Mouse (Mus musculus) E14TG2a.4 (cell line): ENCODE data around the gene Stum.

Experiments used
- H3K27me3 ChIP-seq: 2 replicates; pipeline ENCODE4 v1.6.1; 2014; ENCODE audit warnings: low read length, control low read depth; ENCODE audit not compliant: insufficient read depth
- H3K36me3 ChIP-seq: 2 replicates; pipeline ENCODE4 v1.6.1; 2014; ENCODE audit warnings: low read length, control low read depth; ENCODE audit not compliant: insufficient read depth
- H3K4me1 ChIP-seq: replicated peaks from 2 replicates; pipeline ENCODE4 v1.6.1; 2014; ENCODE audit warnings: low read depth, low read length, control low read depth
- H3K4me3 ChIP-seq: replicated peaks from 2 replicates; pipeline ENCODE4 v1.5.1; 2014; ENCODE audit warnings: mild to moderate bottlenecking, low read length
- H3K9me3 ChIP-seq: 2 replicates; pipeline ENCODE4 v1.6.1; 2014; ENCODE audit warnings: low read length, control low read depth
- CTCF ChIP-seq: conservative IDR thresholded peaks from 2 replicates; pipeline ENCODE4 v1.5.1; 2014; ENCODE audit warnings: low read length
- NANOG ChIP-seq: IDR thresholded peaks from 2 replicates; pipeline ENCODE4 v1.6.1; 2014; ENCODE audit warnings: borderline replicate concordance, low read length, mixed read lengths
- POU5F1 ChIP-seq: IDR thresholded peaks from 2 replicates; pipeline ENCODE4 v1.6.1; 2014; ENCODE audit warnings: low read length, borderline replicate concordance

The Stum gene

GRCm38 (mm10) chr1:180458680-180459079 lies 24.6 kb downstream of the Stum start:
- no peak for TF ChIP-seq POU5F1
- TF ChIP-seq NANOG = no peak
- TF ChIP-seq CTCF = no peak
- Histone ChIP-seq H3K36me3 (no peaks in the 10 kb centered on the region), H3K9me3 (no peaks in the 10 kb centered on the region), H3K4me1 (peaks cover 21% of the 10 kb centered on the region), H3K4me3 (no peak overlapping the region), H3K27me3 (peaks cover 29% of the 10 kb centered on the region)

DNA sequence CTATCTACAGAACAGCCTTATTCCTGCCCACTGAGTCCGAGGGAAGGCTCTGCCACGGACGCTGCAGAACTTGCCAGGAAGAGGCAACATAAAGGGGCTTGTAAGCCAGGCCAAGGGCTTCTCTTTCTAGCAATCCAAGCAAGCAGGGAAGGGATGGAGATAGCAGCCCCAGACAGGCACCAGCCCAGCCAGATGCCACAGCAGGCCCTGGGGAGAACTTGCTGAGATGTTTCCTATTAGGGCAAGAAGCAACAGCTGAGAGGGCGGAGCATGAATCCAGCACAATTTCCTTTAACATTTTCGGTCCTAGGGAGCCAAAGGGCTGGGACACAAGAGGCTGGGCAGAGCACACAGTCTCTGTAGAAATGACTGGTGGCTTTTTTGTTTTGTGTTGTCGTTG lies 25.0 kb downstream of the Stum start:
- H3K4me3 ChIP-seq = no peak overlapping the region
- peaks cover 27% of the 10 kb centered on the region for H3K27me3 ChIP-seq
- no peaks in the 10 kb centered on the region for H3K9me3 ChIP-seq
- TF ChIP-seq NANOG = no peak
- no peaks in the 10 kb centered on the region for H3K36me3 ChIP-seq
- peaks cover 21% of the 10 kb centered on the region for H3K4me1 ChIP-seq

DNA sequence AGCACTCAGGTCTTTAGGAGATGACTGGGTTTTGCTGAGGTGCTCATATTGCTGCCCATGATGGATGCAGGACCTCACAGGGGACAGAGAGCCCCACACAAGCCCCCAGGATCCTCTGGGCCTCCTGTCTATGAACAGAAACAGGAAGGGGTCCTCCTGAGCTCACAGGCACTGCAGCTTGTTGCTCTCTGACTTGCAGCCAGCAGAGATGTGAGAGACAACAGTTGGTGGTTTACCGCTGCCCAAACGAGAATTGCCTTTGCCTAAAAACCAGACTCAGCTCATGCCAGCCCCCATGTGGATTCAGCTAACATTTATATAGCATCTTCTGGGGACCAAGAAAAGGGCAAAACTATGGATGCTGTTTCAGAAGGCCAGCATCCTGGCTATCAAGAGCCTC lies 33.7 kb downstream of the Stum start:
- TF ChIP-seq CTCF (no peak), POU5F1 (no peak), NANOG (no peak)
- H3K27me3 ChIP-seq = peaks cover 38% of the 10 kb centered on the region
- peaks cover 11% of the 10 kb centered on the region for H3K4me1 ChIP-seq
- H3K36me3 ChIP-seq = no peaks in the 10 kb centered on the region
- H3K9me3 ChIP-seq = no peaks in the 10 kb centered on the region
- H3K4me3 ChIP-seq = no peak overlapping the region

DNA sequence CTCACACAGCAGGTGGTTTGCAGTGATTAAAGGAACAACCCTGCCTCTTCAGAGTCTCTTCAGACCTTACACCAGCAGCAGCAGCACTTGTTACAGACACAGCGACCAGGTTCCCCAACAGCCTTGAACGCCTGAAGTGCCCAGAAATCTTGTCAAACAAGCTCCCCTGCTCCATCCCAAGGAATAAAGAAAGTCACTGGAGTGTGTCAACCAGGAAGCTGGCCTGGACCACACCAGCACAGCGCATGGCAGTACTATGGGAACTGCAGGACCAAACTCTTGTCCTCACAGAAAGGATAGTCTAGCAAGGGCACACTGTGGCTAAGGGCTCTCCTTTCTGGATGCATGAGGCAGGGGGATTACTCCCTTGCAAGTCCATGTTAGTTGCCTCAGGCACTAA lies 38.9 kb downstream of the Stum start:
- no peak for TF ChIP-seq NANOG
- no peak for TF ChIP-seq POU5F1
- no peak for TF ChIP-seq CTCF
- no peaks in the 10 kb centered on the region for H3K9me3 ChIP-seq
- no peak overlapping the region for H3K4me3 ChIP-seq
- peaks cover 10% of the 10 kb centered on the region for H3K4me1 ChIP-seq
- H3K27me3 ChIP-seq = peaks cover 36% of the 10 kb centered on the region
- no peaks in the 10 kb centered on the region for H3K36me3 ChIP-seq

- H3K27me3 ChIP-seq = peaks cover 32% of the 10 kb centered on the region
- TF ChIP-seq POU5F1 = no peak
- no peak for TF ChIP-seq CTCF
- no peak for TF ChIP-seq NANOG
- H3K36me3 ChIP-seq = no peaks in the 10 kb centered on the region
- H3K9me3 ChIP-seq = no peaks in the 10 kb centered on the region
- no peak overlapping the region for H3K4me3 ChIP-seq
- H3K4me1 ChIP-seq = peaks cover 10% of the 10 kb centered on the region
These were observed 43.8 kb downstream of the Stum start for GRCm38 (mm10) chr1:180439496-180439895.

DNA sequence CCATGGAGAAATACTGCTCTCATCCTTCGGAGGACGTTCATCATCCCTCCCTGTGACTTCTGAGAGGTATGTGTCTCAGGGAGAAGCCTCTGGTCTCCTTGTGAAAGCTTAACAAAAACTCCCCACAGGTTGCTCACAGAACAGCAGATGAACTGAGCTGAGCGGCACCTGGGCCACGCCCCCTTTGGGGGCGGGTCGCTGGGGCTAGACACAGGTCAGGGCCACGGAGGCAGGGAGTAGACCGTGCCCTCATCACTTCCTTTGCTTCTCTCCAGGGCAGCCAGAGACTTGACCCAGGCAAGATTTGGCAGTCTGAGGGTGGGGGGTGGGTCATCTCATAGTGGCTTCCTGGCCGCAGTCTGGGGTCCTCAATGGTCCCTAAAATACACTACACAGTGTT lies 48.4 kb downstream of the Stum start:
- H3K4me3 ChIP-seq = no peak overlapping the region
- no peaks in the 10 kb centered on the region for H3K9me3 ChIP-seq
- TF ChIP-seq CTCF = no peak
- no peak for TF ChIP-seq POU5F1
- no peak for TF ChIP-seq NANOG
- H3K4me1 ChIP-seq = peaks cover 21% of the 10 kb centered on the region
- peaks cover 25% of the 10 kb centered on the region for H3K27me3 ChIP-seq
- H3K36me3 ChIP-seq = no peaks in the 10 kb centered on the region

- Histone ChIP-seq H3K9me3 (no peaks in the 10 kb centered on the region), H3K36me3 (no peaks in the 10 kb centered on the region), H3K27me3 (peaks cover 22% of the 10 kb centered on the region), H3K4me3 (no peak overlapping the region), H3K4me1 (peaks cover 21% of the 10 kb centered on the region)
- TF ChIP-seq POU5F1 (no peak), CTCF (peak; percentile 56), NANOG (no peak)
These were observed 49.3 kb downstream of the Stum start for GRCm38 (mm10) chr1:180433796-180434566.

DNA sequence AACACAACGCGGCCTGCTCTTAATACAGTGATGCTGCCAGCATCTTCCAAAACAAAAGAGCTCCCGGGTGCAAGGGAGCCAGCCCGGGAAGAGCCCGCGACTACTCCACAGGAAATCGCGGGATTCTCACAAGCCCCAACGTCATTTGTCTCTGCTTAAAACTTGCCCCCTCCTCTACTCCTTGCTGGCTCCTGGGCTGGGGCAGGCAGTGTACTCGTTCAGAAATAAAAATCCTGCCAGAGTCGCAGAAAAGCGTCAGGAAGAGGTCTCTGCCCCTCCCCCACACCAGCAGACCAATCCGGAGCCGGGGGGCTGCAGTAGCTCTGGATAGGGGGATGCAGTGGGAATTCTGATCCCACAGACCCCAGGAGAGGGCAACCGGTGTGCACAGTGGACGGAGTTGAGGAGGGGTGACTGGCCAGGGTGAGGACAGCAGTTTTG lies 50.2 kb downstream of the Stum start:
- no peaks in the 10 kb centered on the region for H3K9me3 ChIP-seq
- peak overlapping the region; percentile 50; the same call in 1 of the 2 replicates for H3K4me3 ChIP-seq
- H3K36me3 ChIP-seq = no peaks in the 10 kb centered on the region
- TF ChIP-seq POU5F1 = no peak
- TF ChIP-seq CTCF = no peak
- no peak for TF ChIP-seq NANOG
- H3K4me1 ChIP-seq = peaks cover 21% of the 10 kb centered on the region
- peaks cover 22% of the 10 kb centered on the region for H3K27me3 ChIP-seq

GRCm38 (mm10) chr1:180431833-180432232 lies 51.5 kb downstream of the Stum start:
- H3K4me1 ChIP-seq = peaks cover 21% of the 10 kb centered on the region
- no peak for TF ChIP-seq CTCF
- TF ChIP-seq NANOG = no peak
- no peak for TF ChIP-seq POU5F1

More at GRCm38 (mm10) chr1:180431833-180432232, 51.5 kb downstream of the Stum start:
- Histone ChIP-seq H3K36me3 (no peaks in the 10 kb centered on the region), H3K4me3 (no peak overlapping the region), H3K27me3 (peaks cover 26% of the 10 kb centered on the region), H3K9me3 (no peaks in the 10 kb centered on the region)
